Mouse (Mus musculus): ENCODE measurements around the gene Gm44579.

DNA sequence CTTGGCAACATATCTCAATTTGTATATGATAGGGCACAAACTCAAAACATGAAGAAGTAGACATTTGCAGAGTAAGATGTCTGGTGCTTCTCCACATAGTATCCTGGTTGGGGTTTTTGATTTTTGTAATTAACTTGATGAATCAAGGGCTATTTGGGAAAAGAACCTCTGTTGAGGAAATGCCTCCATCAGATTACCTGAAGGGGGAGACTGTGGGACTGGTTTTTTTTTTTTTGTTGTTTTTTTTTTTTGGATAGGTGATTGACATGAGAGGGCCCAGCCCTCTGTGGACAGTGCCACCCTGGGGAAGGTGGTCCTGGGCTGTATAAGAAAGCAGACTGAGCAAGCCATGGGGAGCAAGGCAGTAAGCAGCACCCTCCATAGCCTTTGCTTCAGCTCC, 1.6 kb upstream of the Gm44579 start:
- no peak for TF ChIP-seq CTCF (IDR thresholded peaks at IDR 0.05; ENCODE audit: low read depth, low read length)
- no peak for TF ChIP-seq POLR2A (IDR thresholded peaks at IDR 0.05; ENCODE audit: extremely low read depth, insufficient read depth, low read length)

Measured in liver, adult 2 months (tissue).